Mouse (Mus musculus): ENCODE data around the gene Rab10.

The Rab10 gene

GRCm38 (mm10) chr12:3296056-3296455 is 13.7 kb downstream of the Rab10 start:
- no peak for DNase-seq (ENCODE audit: low spot score)

GRCm38 (mm10) chr12:3291849-3292248 is 17.9 kb downstream of the Rab10 start:
- no peak for DNase-seq (ENCODE audit: low spot score)

- no peak for DNase-seq (ENCODE audit: low spot score)
These were observed 18.7 kb downstream of the Rab10 start for GRCm38 (mm10) chr12:3291038-3291437.

GRCm38 (mm10) chr12:3288440-3288839 is 21.3 kb downstream of the Rab10 start:
- DNase-seq (ENCODE audit: low spot score), result no peak

- DNase-seq (ENCODE audit: low spot score), result no peak
These were observed 23.9 kb downstream of the Rab10 start for GRCm38 (mm10) chr12:3285919-3286318.

GRCm38 (mm10) chr12:3285377-3285776 is 24.4 kb downstream of the Rab10 start:
- no peak for DNase-seq (ENCODE audit: low spot score)

- no peak for DNase-seq (ENCODE audit: low spot score)
These were observed 25.3 kb downstream of the Rab10 start for GRCm38 (mm10) chr12:3284463-3284862.

GRCm38 (mm10) chr12:3283829-3284440 is 25.8 kb downstream of the Rab10 start:
- no peak for DNase-seq (ENCODE audit: low spot score)

GRCm38 (mm10) chr12:3282954-3283353 is 26.8 kb downstream of the Rab10 start:
- peak; percentile 28 for DNase-seq (ENCODE audit: low spot score)

- DNase-seq (ENCODE audit: low spot score), result no peak
These were observed 27.2 kb downstream of the Rab10 start for GRCm38 (mm10) chr12:3282520-3282919.

- DNase-seq (ENCODE audit: low spot score), result no peak
These were observed 30.9 kb downstream of the Rab10 start for GRCm38 (mm10) chr12:3278880-3279339.

GRCm38 (mm10) chr12:3270818-3271217 is 39.0 kb downstream of the Rab10 start:
- no peak for DNase-seq (ENCODE audit: low spot score)

- no peak for DNase-seq (ENCODE audit: low spot score)
These were observed 42.4 kb downstream of the Rab10 start for GRCm38 (mm10) chr12:3267397-3267796.

GRCm38 (mm10) chr12:3265188-3265587 is 44.6 kb downstream of the Rab10 start:
- DNase-seq (ENCODE audit: low spot score), result no peak

- no peak for DNase-seq (ENCODE audit: low spot score)
These were observed 45.3 kb downstream of the Rab10 start for GRCm38 (mm10) chr12:3264449-3264848.

GRCm38 (mm10) chr12:3261596-3261995 is 48.2 kb downstream of the Rab10 start:
- no peak for DNase-seq (ENCODE audit: low spot score)

GRCm38 (mm10) chr12:3255966-3256365 is 53.8 kb downstream of the Rab10 start:
- DNase-seq (ENCODE audit: low spot score), result no peak

- DNase-seq (ENCODE audit: low spot score), result no peak
These were observed 54.3 kb downstream of the Rab10 start for GRCm38 (mm10) chr12:3255435-3255834.

GRCm38 (mm10) chr12:3253591-3253990 is 56.2 kb downstream of the Rab10 start:
- no peak for DNase-seq (ENCODE audit: low spot score)

GRCm38 (mm10) chr12:3246091-3246490 is 63.7 kb downstream of the Rab10 start:
- no peak for DNase-seq (ENCODE audit: low spot score)

GRCm38 (mm10) chr12:3239544-3239943 is 70.2 kb downstream of the Rab10 start:
- no peak for DNase-seq (ENCODE audit: low spot score)

GRCm38 (mm10) chr12:3238361-3239051 is 71.3 kb downstream of the Rab10 start:
- DNase-seq (ENCODE audit: low spot score), result peak; percentile 29

- no peak for DNase-seq (ENCODE audit: low spot score)
These were observed 72.0 kb downstream of the Rab10 start for GRCm38 (mm10) chr12:3237799-3238198.
